Mouse (Mus musculus) MEL (cell line): ENCODE data around the gene Ifna5. TPM values are rescaled to one million over a fixed set of nuclear protein-coding genes. Genes with fewer than 3 reads are reported as not detected.
"Not testable (repeated sequence)": the region's sequence is repeated elsewhere in the genome, so short reads cannot be mapped to it uniquely, and the experiment has no call there.

Source experiments
- DNase-seq: peaks from one replicate; pipeline ENCODE4 v3.0.0; 2011; ENCODE audit warnings: low read depth, low spot score
- H3K27ac ChIP-seq: 2 replicates; pipeline ENCODE4 v1.5.1; 2012; ENCODE audit warnings: low read depth, mild to moderate bottlenecking, control low read depth, low read length, moderate library complexity; ENCODE audit not compliant: control insufficient read depth
- H3K27me3 ChIP-seq, 2 experiments: fragments of 150-350 bp in 1 of 2; sonication (generic) in 1 of 2; 2 replicates each; pipeline ENCODE4 v1.6.1; 2012; ENCODE audit warnings: low read length in 2 of 2, mild to moderate bottlenecking in 2 of 2, improper control_type of control experiment in 1 of 2, moderate library complexity in 1 of 2; ENCODE audit not compliant: insufficient read depth in 2 of 2, control insufficient read depth in 1 of 2
- H3K36me3 ChIP-seq, 2 experiments: 2 replicates each; pipeline ENCODE4 v1.6.1; 2012 to 2014; ENCODE audit warnings: low read length in 2 of 2, improper control_type of control experiment in 1 of 2, inconsistent platforms in 1 of 2, mild to moderate bottlenecking in 1 of 2; ENCODE audit not compliant: insufficient read depth in 2 of 2, control insufficient read depth in 1 of 2
- H3K4me1 ChIP-seq, 2 experiments: fragments of 150-350 bp in 1 of 2; sonication (generic) in 1 of 2; 2 replicates each; pipeline ENCODE4 v1.6.1; 2012; ENCODE audit warnings: low read length in 2 of 2, improper control_type of control experiment in 1 of 2, mild to moderate bottlenecking in 1 of 2; ENCODE audit not compliant: insufficient read depth in 2 of 2, control insufficient read depth in 1 of 2
- H3K4me3 ChIP-seq, 2 experiments: fragments of 150-350 bp in 1 of 2; sonication (generic) in 1 of 2; 2 replicates each; pipeline ENCODE4 v1.5.1; 2012; ENCODE audit warnings: low read depth in 2 of 2, low read length in 2 of 2, mild to moderate bottlenecking in 2 of 2, moderate library complexity in 2 of 2, control low read depth in 1 of 2, improper control_type of control experiment in 1 of 2; ENCODE audit not compliant: control insufficient read depth in 1 of 2, insufficient read depth in 1 of 2
- H3K79me2 ChIP-seq: 2 replicates; pipeline ENCODE4 v1.6.1; 2012; ENCODE audit warnings: mild to moderate bottlenecking, low read length, moderate library complexity; ENCODE audit not compliant: control insufficient read depth, poor library complexity, insufficient read depth
- H3K9ac ChIP-seq: 2 replicates; pipeline ENCODE4 v1.6.1; 2012; ENCODE audit warnings: low read depth, mild to moderate bottlenecking, control low read depth, low read length, moderate library complexity; ENCODE audit not compliant: control insufficient read depth, poor library complexity, severe bottlenecking
- H3K9me3 ChIP-seq: fragments of 150-350 bp; sonication (generic); replicated peaks from 2 replicates; pipeline ENCODE4 v1.6.1; 2012; ENCODE audit warnings: mild to moderate bottlenecking, low read length, improper control_type of control experiment, moderate library complexity; ENCODE audit not compliant: insufficient read depth
- BHLHE40 ChIP-seq: IDR thresholded peaks from 2 replicates; pipeline ENCODE4 v1.6.1; 2012; ENCODE audit warnings: low read depth, mild to moderate bottlenecking, inconsistent platforms, low read length, improper control_type of control experiment, borderline replicate concordance
- CHD1 ChIP-seq: IDR thresholded peaks from 2 replicates; pipeline ENCODE4 v1.6.1; 2012; ENCODE audit warnings: low read depth, mild to moderate bottlenecking, inconsistent platforms, low read length, improper control_type of control experiment
- CHD2 ChIP-seq: IDR thresholded peaks from 2 replicates; pipeline ENCODE4 v1.6.1; 2011; ENCODE audit warnings: low read length, improper control_type of control experiment
- ELF1 ChIP-seq: IDR thresholded peaks from 2 replicates; pipeline ENCODE4 v1.6.1; 2014; ENCODE audit warnings: low read depth, mild to moderate bottlenecking, inconsistent platforms, low read length, improper control_type of control experiment, moderate library complexity
- EP300 ChIP-seq, 2 experiments: IDR thresholded peaks; 2 replicates each; pipeline ENCODE4 v1.6.1; 2011; ENCODE audit warnings: improper control_type of control experiment in 2 of 2, low read length in 2 of 2, low read depth in 1 of 2, mild to moderate bottlenecking in 1 of 2
- JUND ChIP-seq: IDR thresholded peaks from 2 replicates; pipeline ENCODE4 v1.6.1; 2011; ENCODE audit warnings: low read depth, mild to moderate bottlenecking, improper control_type of control experiment, low read length
- MAX ChIP-seq: IDR thresholded peaks from 2 replicates; pipeline ENCODE4 v1.6.1; 2011; ENCODE audit warnings: low read length, improper control_type of control experiment
- MAZ ChIP-seq: IDR thresholded peaks from 2 replicates; pipeline ENCODE4 v1.6.1; 2012; ENCODE audit warnings: low read depth, mild to moderate bottlenecking, inconsistent platforms, low read length, improper control_type of control experiment
- MYB ChIP-seq: IDR thresholded peaks from 2 replicates; pipeline ENCODE4 v1.6.1; 2011; ENCODE audit warnings: mild to moderate bottlenecking, low read depth, low read length, improper control_type of control experiment
- MYC ChIP-seq: IDR thresholded peaks from 2 replicates; pipeline ENCODE4 v1.6.1; 2011; ENCODE audit warnings: low read depth, mild to moderate bottlenecking, low read length, improper control_type of control experiment, moderate library complexity
- NRF1 ChIP-seq: IDR thresholded peaks from 2 replicates; pipeline ENCODE4 v1.6.1; 2014; ENCODE audit warnings: low read depth, mild to moderate bottlenecking, inconsistent platforms, low read length, improper control_type of control experiment, moderate library complexity; ENCODE audit not compliant: poor library complexity, insufficient read depth, severe bottlenecking
- POLR2AphosphoS2 ChIP-seq: IDR thresholded peaks from 2 replicates; pipeline ENCODE4 v1.6.1; 2011; ENCODE audit warnings: low read length, improper control_type of control experiment
- RCOR1 ChIP-seq: IDR thresholded peaks from 2 replicates; pipeline ENCODE4 v1.6.1; 2012; ENCODE audit warnings: low read depth, mild to moderate bottlenecking, inconsistent platforms, low read length, improper control_type of control experiment
- TAL1 ChIP-seq: IDR thresholded peaks from 2 replicates; pipeline ENCODE4 v1.6.1; 2012; ENCODE audit warnings: mild to moderate bottlenecking, inconsistent platforms, low read length, moderate library complexity, mixed read lengths
- TBP ChIP-seq: IDR thresholded peaks from 2 replicates; pipeline ENCODE4 v1.8.0; 2011; ENCODE audit warnings: low read depth, low read length, improper control_type of control experiment
- TCF12 ChIP-seq: IDR thresholded peaks from 2 replicates; pipeline ENCODE4 v1.6.1; 2014; ENCODE audit warnings: low read depth, mild to moderate bottlenecking, inconsistent platforms, low read length, improper control_type of control experiment, moderate library complexity
- USF2 ChIP-seq, 2 experiments: IDR thresholded peaks; 2 replicates each; pipeline ENCODE4 v1.6.1; 2011 to 2012; ENCODE audit warnings: improper control_type of control experiment in 2 of 2, low read length in 2 of 2, borderline replicate concordance in 1 of 2, inconsistent platforms in 1 of 2, low read depth in 1 of 2, mild to moderate bottlenecking in 1 of 2; ENCODE audit not compliant: insufficient read depth in 1 of 2
- ZC3H11A ChIP-seq: IDR thresholded peaks from 2 replicates; pipeline ENCODE4 v1.6.1; 2012; ENCODE audit warnings: low read depth, mild to moderate bottlenecking, inconsistent platforms, low read length, improper control_type of control experiment
- ZNF384 ChIP-seq: IDR thresholded peaks from 2 replicates; pipeline ENCODE4 v1.6.1; 2012; ENCODE audit warnings: low read depth, mild to moderate bottlenecking, inconsistent platforms, low read length, improper control_type of control experiment
- polyA plus RNA-seq, 2 experiments: library from polyadenylated mRNA; stranded (reverse) in 1 of 2; unstranded in 1 of 2; fragments of >175 nt in 1 of 2; fragments of >200 nt in 1 of 2; gene quantifications; 2 replicates each; pipeline versions ENCODE4 v1.2.1 to v1.2.4; 2012; ENCODE audit warnings: low replicate concordance in 2 of 2, low read depth in 1 of 2; ENCODE audit not compliant: insufficient read length in 2 of 2, insufficient read depth in 1 of 2, missing spikeins in 1 of 2
- total RNA-seq: library from RNA; depleted of rRNA; stranded (reverse); fragments of 300-350 nt; gene quantifications from 2 replicates; pipeline ENCODE4 v1.2.3, GENCODE M21; 2012

Ifna5 gene
- total and polyA plus RNA-seq, 3 experiments: not detected

DNA sequence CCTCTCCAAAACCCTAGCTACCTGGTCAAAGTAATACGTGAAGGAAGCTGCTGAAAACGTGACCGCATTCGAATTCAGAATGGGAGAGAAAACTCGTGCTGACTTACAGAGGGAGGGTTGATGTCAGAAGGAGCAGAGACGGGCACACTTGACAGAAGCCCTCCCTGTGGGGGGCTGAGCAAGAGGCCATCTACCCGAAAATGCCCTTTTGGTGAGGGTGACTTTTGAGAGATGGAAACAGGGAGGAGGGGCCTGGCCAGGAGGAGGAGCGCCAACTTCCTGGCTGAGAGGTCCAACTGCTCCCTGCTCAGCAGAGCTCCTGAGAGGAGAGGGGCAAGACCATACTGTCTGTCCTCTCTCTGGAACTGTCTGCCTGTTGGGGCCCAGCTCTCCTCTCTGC is 30.1 kb upstream of the Ifna5 start, which contains the start of gene Gm13288:
Gm13288 (plus strand) TSS at position 301 of the 400 bp plus-strand sequence.
- DNase-seq, H3K27me3 ChIP-seq, H3K9ac ChIP-seq, H3K27ac ChIP-seq, H3K4me3 ChIP-seq, H3K9me3 ChIP-seq, H3K79me2 ChIP-seq, H3K36me3 ChIP-seq, H3K4me1 ChIP-seq: not testable (repeated sequence)

DNA sequence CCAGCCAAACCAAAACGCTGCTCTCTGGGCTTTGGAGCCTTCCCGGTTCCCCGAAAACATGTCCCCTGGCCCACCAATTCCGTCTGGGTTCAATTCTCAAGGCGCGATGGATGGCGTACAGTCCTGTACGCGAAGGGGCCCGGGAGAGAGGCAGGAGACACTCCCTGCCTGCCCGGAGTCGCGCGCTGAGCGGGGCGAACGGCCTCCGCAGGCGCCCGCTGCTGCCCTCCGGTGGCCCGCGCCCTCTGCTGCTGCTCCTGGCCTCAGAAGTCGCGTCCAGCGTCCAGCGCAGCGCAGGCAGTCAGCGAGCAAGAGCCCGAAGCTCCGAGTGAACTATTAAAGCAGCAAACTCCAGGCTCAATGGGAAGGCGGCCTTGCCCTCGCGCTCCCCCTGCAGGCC is 29.6 kb upstream of the Ifna5 start:
- not testable (repeated sequence) for H3K27me3 ChIP-seq, H3K9ac ChIP-seq, H3K4me3 ChIP-seq, H3K9me3 ChIP-seq, H3K36me3 ChIP-seq, H3K79me2 ChIP-seq, H3K27ac ChIP-seq, H3K4me1 ChIP-seq, DNase-seq

DNA sequence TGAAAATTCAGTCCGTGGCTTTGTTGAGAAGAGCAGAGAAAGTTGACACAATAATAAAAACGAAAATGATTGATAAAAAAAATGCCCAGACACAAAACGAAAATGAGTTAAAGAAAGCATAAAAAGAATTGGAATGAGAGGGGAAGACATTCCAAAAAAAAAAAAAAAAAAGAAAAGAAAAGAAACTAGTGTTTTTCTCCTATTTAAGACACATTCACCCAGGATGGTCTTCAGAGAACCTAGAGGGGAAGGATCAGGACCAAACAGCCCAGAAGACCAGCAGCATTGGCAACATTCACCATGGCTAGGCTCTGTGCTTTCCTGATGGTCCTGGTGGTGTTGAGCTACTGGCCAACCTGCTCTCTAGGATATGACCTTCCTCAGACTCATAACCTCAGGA is 19.4 kb upstream of the Ifna5 start, which contains the start of gene Ifna7:
Ifna7 (plus strand) TSS at position 301 of the 400 bp plus-strand sequence.
- Histone ChIP-seq H3K27me3 (peaks cover 2 to 24% of the 10 kb centered on the region in 2 experiments; a peak in 3 of 4 replicates), H3K36me3 (no peaks in the 10 kb centered on the region), H3K4me3 (no peak within 1 kb of the TSS), H3K9me3 (no peaks in the 10 kb centered on the region), H3K79me2 (no peaks in the 10 kb centered on the region), H3K4me1 (no peaks in the 10 kb centered on the region), H3K27ac (no peak within 1 kb of the TSS), H3K9ac (no peak within 1 kb of the TSS)
- DNase-seq: no peak
- TF ChIP-seq JUND: no peak
- no peak for TF ChIP-seq CHD2
- TF ChIP-seq RCOR1: no peak
- no peak for TF ChIP-seq TAL1
- TF ChIP-seq MAZ: no peak
- TF ChIP-seq MAX: no peak
- TF ChIP-seq TBP: no peak
- TF ChIP-seq MYC: no peak
- TF ChIP-seq BHLHE40: no peak
- TF ChIP-seq NRF1: no peak
- no peak for TF ChIP-seq ZNF384
- TF ChIP-seq TCF12: no peak
- TF ChIP-seq EP300 (IDR thresholded peaks at IDR 0.05; ENCODE audit: low read depth in 1 of 2, low read length in 2 of 2): no peak
- no peak for TF ChIP-seq ELF1
- no peak for TF ChIP-seq CHD1
- no peak for TF ChIP-seq USF2 (IDR thresholded peaks at IDR 0.05; ENCODE audit: borderline replicate concordance in 1 of 2, insufficient read depth in 1 of 2, low read depth in 1 of 2, low read length in 2 of 2)
- no peak for TF ChIP-seq MYB
- no peak for TF ChIP-seq POLR2AphosphoS2
- TF ChIP-seq ZC3H11A: no peak
